Mouse (Mus musculus): ENCODE measurements at regions not wholly inside any gene's neighbourhood (a gene's known extent, or its start where the extent isn't known, plus 50 kb on each side); places are given as distances from the start of the nearest gene placed in this dataset.
"Not testable (repeated sequence)": the region's sequence is repeated elsewhere in the genome, so short reads cannot be mapped to it uniquely, and the experiment has no call there.

- DNase-seq, result peak; percentile 57
- intact Hi-C loops (cut with DNase I), result no loop called here
Measured at GRCm38 (mm10) chr11:52460190-52460780, 64.1 kb downstream of the 9530068E07Rik start.

GRCm38 (mm10) chr11:52471128-52471527, 74.9 kb downstream of the 9530068E07Rik start:
- intact Hi-C loops (cut with DNase I), result not testable (repeated sequence)

GRCm38 (mm10) chr11:52480111-52480510, 83.9 kb downstream of the 9530068E07Rik start:
- intact Hi-C loops (cut with DNase I); DNase-seq: not testable (repeated sequence)

More at GRCm38 (mm10) chr11:52471128-52471527, 74.9 kb downstream of the 9530068E07Rik start:
- DNase-seq, result not testable (repeated sequence)

GRCm38 (mm10) chr11:52480694-52481093, 84.5 kb downstream of the 9530068E07Rik start:
- intact Hi-C loops (cut with DNase I), result not testable (repeated sequence)

GRCm38 (mm10) chr11:52483534-52483933, 87.3 kb downstream of the 9530068E07Rik start:
- intact Hi-C loops (cut with DNase I); DNase-seq: not testable (repeated sequence)

More at GRCm38 (mm10) chr11:52480694-52481093, 84.5 kb downstream of the 9530068E07Rik start:
- not testable (repeated sequence) for DNase-seq

GRCm38 (mm10) chr11:52488538-52488937, 92.3 kb downstream of the 9530068E07Rik start:
- peak; percentile 24 for DNase-seq
- intact Hi-C loops (cut with DNase I), result not testable (repeated sequence)

GRCm38 (mm10) chr11:52493336-52493735, 97.1 kb downstream of the 9530068E07Rik start:
- no peak for DNase-seq
- intact Hi-C loops (cut with DNase I), result no loop called here

GRCm38 (mm10) chr11:52496908-52497307, 100.7 kb downstream of the 9530068E07Rik start:
- intact Hi-C loops (cut with DNase I), result no loop called here
- DNase-seq, result no peak

GRCm38 (mm10) chr11:52502759-52503365, 106.6 kb downstream of the 9530068E07Rik start:
- intact Hi-C loops (cut with DNase I), result no loop called here
- no peak for DNase-seq

GRCm38 (mm10) chr11:52511831-52512297, 115.6 kb downstream of the 9530068E07Rik start:
- no peak for DNase-seq
- intact Hi-C loops (cut with DNase I), result loop anchor here (10.0 kb wide), 2 partner anchors 67 to 743 kb away; no protein-coding TSS in a partner anchor

- peak; percentile 44 for DNase-seq
- intact Hi-C loops (cut with DNase I), result loop anchor here (10.0 kb wide), 2 partner anchors 73 to 737 kb away; no protein-coding TSS in a partner anchor
Measured at GRCm38 (mm10) chr11:52517330-52517729, 121.1 kb downstream of the 9530068E07Rik start.

GRCm38 (mm10) chr11:52519877-52520276, 123.6 kb downstream of the 9530068E07Rik start:
- intact Hi-C loops (cut with DNase I), result loop anchor here (5.0 to 10.0 kb wide), 3 partner anchors 75 to 735 kb away; partner anchors contain the start of gene Fstl4

GRCm38 (mm10) chr11:52521879-52522278, 125.7 kb downstream of the 9530068E07Rik start:
- intact Hi-C loops (cut with DNase I), result loop anchor here (5.0 kb wide), 1 partner anchor 240 kb away; the partner anchor contains the start of gene Fstl4
- DNase-seq, result peak; percentile 74

More at GRCm38 (mm10) chr11:52519877-52520276, 123.6 kb downstream of the 9530068E07Rik start:
- DNase-seq, result peak; percentile 28

- intact Hi-C loops (cut with DNase I), result loop anchor here (5.0 kb wide), 1 partner anchor 240 kb away; the partner anchor contains the start of gene Fstl4
Measured at GRCm38 (mm10) chr11:52522384-52522783, 126.2 kb downstream of the 9530068E07Rik start.

GRCm38 (mm10) chr11:52523191-52523590, 127.0 kb downstream of the 9530068E07Rik start:
- no peak for DNase-seq
- intact Hi-C loops (cut with DNase I), result loop anchor here (5.0 kb wide), 1 partner anchor 239 kb away; the partner anchor contains the start of gene Fstl4

More at GRCm38 (mm10) chr11:52522384-52522783, 126.2 kb downstream of the 9530068E07Rik start:
- no peak for DNase-seq

- intact Hi-C loops (cut with DNase I), result loop anchor here (5.0 kb wide), 1 partner anchor 239 kb away; the partner anchor contains the start of gene Fstl4
- peak; percentile 53 for DNase-seq
Measured at GRCm38 (mm10) chr11:52523671-52524070, 127.4 kb downstream of the 9530068E07Rik start.

- no peak for DNase-seq
- intact Hi-C loops (cut with DNase I), result no loop called here
Measured at GRCm38 (mm10) chr11:52525446-52525845, 129.2 kb downstream of the 9530068E07Rik start.

- no peak for DNase-seq
- intact Hi-C loops (cut with DNase I), result no loop called here
Measured at GRCm38 (mm10) chr11:52526306-52526705, 130.1 kb downstream of the 9530068E07Rik start.

- peak; percentile 14 for DNase-seq
- intact Hi-C loops (cut with DNase I), result no loop called here
Measured at GRCm38 (mm10) chr11:52533379-52533778, 137.2 kb downstream of the 9530068E07Rik start.

- no peak for DNase-seq
- intact Hi-C loops (cut with DNase I), result no loop called here
Measured at GRCm38 (mm10) chr11:52534586-52534985, 138.4 kb downstream of the 9530068E07Rik start.

- DNase-seq, result no peak
- intact Hi-C loops (cut with DNase I), result no loop called here
Measured at GRCm38 (mm10) chr11:52536211-52536610, 140.0 kb downstream of the 9530068E07Rik start.
